Mouse (Mus musculus): ENCODE data around the gene Oprd1. TPM values are rescaled to one million over a fixed set of nuclear protein-coding genes. Genes with fewer than 3 reads are reported as not detected.

The Oprd1 gene
- polyA plus RNA-seq, 1 experiment from 2014 or later = 0.10 TPM

GRCm38 (mm10) chr4:132111227-132111626, 33.1 kb downstream of the Oprd1 start:
- peaks cover 40% of the 10 kb centered on the region for H3K27me3 ChIP-seq
- H3K9me3 ChIP-seq = no peaks in the 10 kb centered on the region
- no peak for ATAC-seq (ENCODE audit: low FRiP score, low read depth)
- H3K4me3 ChIP-seq = no peak overlapping the region
- peaks cover 16% of the 10 kb centered on the region for H3K4me1 ChIP-seq
- no peak overlapping the region for H3K9ac ChIP-seq (replicated peaks)
- H3K27ac ChIP-seq (replicated peaks) = no peak overlapping the region
- H3K36me3 ChIP-seq = no peaks in the 10 kb centered on the region
- 21% methylated on average over 4 of the region's 4 CpGs for WGBS
- no peak overlapping the region for H3K4me2 ChIP-seq (replicated peaks)

DNA sequence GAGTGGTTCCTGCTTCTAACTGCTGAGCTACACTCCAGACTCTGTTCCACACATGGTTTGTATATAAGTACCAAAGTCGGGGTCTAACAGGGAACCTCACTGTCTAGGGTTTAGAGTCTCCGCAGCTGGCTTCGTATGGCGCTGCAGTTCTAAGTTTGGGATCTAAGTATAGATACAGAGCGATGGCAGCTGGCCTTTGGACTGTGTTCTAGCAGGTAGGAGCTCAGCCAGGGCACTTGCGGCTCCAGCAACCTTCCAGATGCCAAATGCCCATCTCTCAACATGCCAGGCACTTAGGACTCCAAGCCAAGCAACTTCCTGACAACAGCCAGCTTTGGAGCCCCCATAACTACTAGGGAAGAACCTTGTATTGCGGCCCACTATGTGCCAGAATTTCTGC, 36.1 kb downstream of the Oprd1 start:
- Histone ChIP-seq H3K9me3 (no peaks in the 10 kb centered on the region), H3K27ac (replicated peaks) (no peak overlapping the region), H3K4me3 (no peak overlapping the region), H3K36me3 (no peaks in the 10 kb centered on the region), H3K9ac (replicated peaks) (no peak overlapping the region), H3K27me3 (peaks cover 14% of the 10 kb centered on the region), H3K4me2 (replicated peaks) (no peak overlapping the region), H3K4me1 (peaks cover 14% of the 10 kb centered on the region)
- no peak for ATAC-seq (ENCODE audit: low FRiP score, low read depth)
- 99% methylated on average over 7 of the region's 7 CpGs for WGBS

GRCm38 (mm10) chr4:132101152-132101551, 43.1 kb downstream of the Oprd1 start:
- H3K27ac ChIP-seq (replicated peaks) = no peak overlapping the region
- no peaks in the 10 kb centered on the region for H3K27me3 ChIP-seq
- H3K36me3 ChIP-seq = no peaks in the 10 kb centered on the region
- H3K4me2 ChIP-seq (replicated peaks) = no peak overlapping the region
- WGBS = 41% methylated on average over 3 of the region's 3 CpGs
- H3K4me3 ChIP-seq = no peak overlapping the region
- no peaks in the 10 kb centered on the region for H3K9me3 ChIP-seq
- H3K9ac ChIP-seq (replicated peaks) = no peak overlapping the region
- ATAC-seq (ENCODE audit: low FRiP score, low read depth) = no peak
- H3K4me1 ChIP-seq = no peaks in the 10 kb centered on the region

- 70% methylated on average over 5 of the region's 5 CpGs for WGBS
Observed at GRCm38 (mm10) chr4:132099548-132099947, 44.7 kb downstream of the Oprd1 start.

DNA sequence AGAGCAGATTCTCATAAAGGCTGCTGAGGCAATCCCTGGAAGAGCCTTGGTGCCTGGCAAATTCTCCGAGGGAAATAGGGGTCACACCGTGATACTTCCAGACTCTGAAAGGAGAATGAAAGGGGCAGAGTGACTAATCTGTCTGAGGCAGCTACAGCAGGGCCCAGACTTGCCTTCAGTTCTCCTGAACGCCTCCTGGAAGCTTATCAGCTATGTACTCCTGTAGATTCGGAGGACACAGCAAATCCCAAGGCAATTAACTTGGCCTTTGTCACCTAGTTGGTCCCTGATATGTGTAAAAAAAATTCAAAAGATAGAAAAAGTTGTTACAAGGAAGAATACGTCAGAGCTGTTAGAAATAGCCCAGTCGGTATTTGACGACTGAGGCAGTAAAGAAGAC, 49.2 kb downstream of the Oprd1 start:
- H3K4me3 ChIP-seq = no peak overlapping the region
- no peak overlapping the region for H3K4me2 ChIP-seq (replicated peaks)
- H3K27me3 ChIP-seq = no peaks in the 10 kb centered on the region
- no peak overlapping the region for H3K9ac ChIP-seq (replicated peaks)
- H3K36me3 ChIP-seq = no peaks in the 10 kb centered on the region
- ATAC-seq (ENCODE audit: low FRiP score, low read depth) = no peak
- no peak overlapping the region for H3K27ac ChIP-seq (replicated peaks)
- H3K9me3 ChIP-seq = no peaks in the 10 kb centered on the region
- no peaks in the 10 kb centered on the region for H3K4me1 ChIP-seq
- WGBS = 71% methylated on average over 7 of the region's 7 CpGs

More at GRCm38 (mm10) chr4:132099548-132099947, 44.7 kb downstream of the Oprd1 start:
- Histone ChIP-seq H3K9me3 (no peaks in the 10 kb centered on the region), H3K9ac (replicated peaks) (no peak overlapping the region), H3K36me3 (no peaks in the 10 kb centered on the region), H3K4me2 (replicated peaks) (no peak overlapping the region), H3K27ac (replicated peaks) (no peak overlapping the region), H3K27me3 (no peaks in the 10 kb centered on the region), H3K4me3 (no peak overlapping the region), H3K4me1 (no peaks in the 10 kb centered on the region)
- ATAC-seq (ENCODE audit: low FRiP score, low read depth) = no peak

- no peaks in the 10 kb centered on the region for H3K27me3 ChIP-seq
- H3K36me3 ChIP-seq = no peaks in the 10 kb centered on the region
- WGBS = 90% methylated on average over 5 of the region's 5 CpGs
- no peak for ATAC-seq (ENCODE audit: low FRiP score, low read depth)
- H3K9me3 ChIP-seq = no peaks in the 10 kb centered on the region
- H3K27ac ChIP-seq (replicated peaks) = no peak overlapping the region
- H3K4me3 ChIP-seq = no peak overlapping the region
- H3K4me2 ChIP-seq (replicated peaks) = no peak overlapping the region
- no peaks in the 10 kb centered on the region for H3K4me1 ChIP-seq
- H3K9ac ChIP-seq (replicated peaks) = no peak overlapping the region
Observed at GRCm38 (mm10) chr4:132093928-132094327, 50.4 kb downstream of the Oprd1 start.

DNA sequence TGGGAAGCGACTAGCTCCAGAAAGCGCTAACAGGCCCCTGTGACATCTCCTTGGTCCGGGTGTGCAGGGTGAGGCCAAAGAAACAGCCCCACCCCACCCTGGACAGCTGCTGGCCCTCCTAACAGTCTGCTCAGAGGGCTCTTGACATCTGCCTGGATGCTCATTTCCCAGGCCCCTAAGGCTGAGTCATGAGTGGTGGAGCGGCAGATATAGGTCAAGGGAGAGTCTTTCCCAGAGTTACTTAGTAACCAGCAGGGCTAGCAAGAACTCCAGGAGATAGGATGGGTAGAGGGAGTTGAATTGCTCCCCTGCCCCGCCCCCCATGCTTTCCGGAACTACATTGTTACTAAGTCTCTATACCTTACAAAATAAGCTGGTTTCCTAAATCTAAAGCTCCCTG, 51.1 kb downstream of the Oprd1 start:
- Histone ChIP-seq H3K9ac (replicated peaks) (no peak overlapping the region), H3K36me3 (no peaks in the 10 kb centered on the region), H3K4me1 (no peaks in the 10 kb centered on the region), H3K27me3 (no peaks in the 10 kb centered on the region), H3K9me3 (no peaks in the 10 kb centered on the region), H3K4me3 (no peak overlapping the region), H3K4me2 (replicated peaks) (no peak overlapping the region), H3K27ac (replicated peaks) (no peak overlapping the region)
- ATAC-seq (ENCODE audit: low FRiP score, low read depth) = no peak
- WGBS = 77% methylated on average over 6 of the region's 6 CpGs

GRCm38 (mm10) chr4:132088921-132089320, 55.4 kb downstream of the Oprd1 start:
- 26% methylated on average over 7 of the region's 7 CpGs for whole genome bisulfite sequencing
- no peaks in the 10 kb centered on the region for H3K36me3 ChIP-seq
- H3K4me3 ChIP-seq = no peak overlapping the region
- peaks cover 4% of the 10 kb centered on the region; the same call in 1 of the 2 replicates for H3K4me1 ChIP-seq
- no peak for ATAC-seq (ENCODE audit: low FRiP score, low read depth)
- no peaks in the 10 kb centered on the region for H3K27me3 ChIP-seq
- no peak overlapping the region for H3K4me2 ChIP-seq (replicated peaks)
- no peaks in the 10 kb centered on the region for H3K9me3 ChIP-seq
- H3K9ac ChIP-seq (replicated peaks) = no peak overlapping the region
- no peak overlapping the region for H3K27ac ChIP-seq (replicated peaks)

DNA sequence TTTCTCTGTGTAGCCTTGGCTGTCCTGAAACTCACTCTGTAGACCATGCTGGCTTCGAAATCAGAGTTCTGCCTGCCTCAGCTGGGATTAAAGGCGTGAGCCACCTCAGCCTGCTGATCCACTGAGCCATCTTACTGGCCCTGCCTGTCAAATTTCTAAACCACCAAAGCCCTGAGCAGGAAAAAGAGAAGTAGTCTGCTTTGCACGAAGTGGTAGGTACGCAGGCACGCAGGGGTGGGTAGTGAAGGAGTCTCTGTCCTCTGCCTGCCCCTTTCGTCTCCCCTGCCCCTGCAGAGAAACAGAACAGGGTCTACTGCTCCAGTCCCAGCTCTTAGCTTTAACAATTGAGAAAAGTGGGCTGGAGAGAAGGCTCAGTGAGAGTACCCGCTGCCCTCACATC, 59.2 kb downstream of the Oprd1 start:
- WGBS = 83% methylated on average over 7 of the region's 7 CpGs

DNA sequence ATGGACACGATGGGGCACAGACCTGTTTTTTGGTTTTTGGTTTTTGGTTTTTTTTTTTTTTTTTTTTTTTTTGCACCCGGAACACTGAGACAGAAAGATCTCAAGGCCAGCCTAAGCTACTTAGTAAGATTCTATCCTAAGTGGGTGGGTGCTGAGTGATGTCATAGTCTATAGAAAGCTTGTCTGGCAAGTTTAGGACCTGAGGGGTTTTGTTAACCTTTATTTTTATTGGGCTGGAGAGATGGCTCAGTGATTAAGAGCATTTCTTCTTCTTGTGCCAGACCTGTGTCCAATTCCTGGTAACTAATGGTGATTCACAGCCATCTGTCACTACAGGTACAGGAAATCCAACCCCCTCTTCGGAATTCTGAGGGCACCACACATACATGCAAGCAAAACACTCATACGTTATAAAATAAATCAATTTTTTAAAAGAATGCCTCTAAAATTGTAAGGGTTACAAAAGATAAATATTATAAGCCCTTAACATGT, 63.7 kb downstream of the Oprd1 start:
- no peak overlapping the region for H3K4me3 ChIP-seq

More for the DNA sequence above, 59.2 kb downstream of the Oprd1 start:
- Histone ChIP-seq H3K36me3 (no peaks in the 10 kb centered on the region), H3K27ac (replicated peaks) (no peak overlapping the region), H3K9me3 (no peaks in the 10 kb centered on the region), H3K4me1 (peaks cover 7% of the 10 kb centered on the region; the same call in 1 of the 2 replicates), H3K27me3 (no peaks in the 10 kb centered on the region), H3K4me3 (no peak overlapping the region), H3K9ac (replicated peaks) (no peak overlapping the region), H3K4me2 (replicated peaks) (no peak overlapping the region)
- ATAC-seq (ENCODE audit: low FRiP score, low read depth) = no peak

GRCm38 (mm10) chr4:132079555-132080275, 64.6 kb downstream of the Oprd1 start:
- H3K36me3 ChIP-seq = no peaks in the 10 kb centered on the region
- WGBS = 16% methylated on average over 19 of the region's 19 CpGs

More for the DNA sequence above, 63.7 kb downstream of the Oprd1 start:
- Histone ChIP-seq H3K9me3 (no peaks in the 10 kb centered on the region), H3K4me1 (peaks cover 27% of the 10 kb centered on the region), H3K27me3 (peaks cover 30% of the 10 kb centered on the region), H3K4me2 (replicated peaks) (no peak overlapping the region), H3K9ac (replicated peaks) (no peak overlapping the region), H3K36me3 (no peaks in the 10 kb centered on the region), H3K27ac (replicated peaks) (no peak overlapping the region)
- WGBS = 69% methylated on average over 4 of the region's 4 CpGs
- no peak for ATAC-seq (ENCODE audit: low FRiP score, low read depth)

DNA sequence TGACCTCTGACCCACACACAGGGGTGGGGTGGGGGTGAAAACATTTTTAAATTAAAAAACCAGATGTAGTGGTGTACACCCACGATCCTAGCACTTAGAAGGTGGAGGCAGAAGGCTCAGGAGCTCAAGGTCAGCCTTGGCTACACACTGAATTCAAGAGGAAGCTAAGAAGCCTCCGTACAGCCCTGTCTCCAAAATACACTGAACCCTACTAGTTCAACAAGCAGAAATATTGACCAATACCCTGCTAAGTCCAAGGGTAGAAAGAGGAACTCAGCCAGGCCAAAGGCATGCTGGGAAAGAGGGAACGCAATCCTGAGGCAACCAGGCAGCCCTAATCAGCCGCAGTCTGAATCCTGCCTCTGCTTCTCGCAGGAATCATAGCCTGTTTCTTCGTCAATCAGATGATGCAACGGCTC, 66.0 kb downstream of the Oprd1 start:
- peaks cover 37% of the 10 kb centered on the region for H3K4me1 ChIP-seq
- 65% methylated on average over 7 of the region's 7 CpGs for WGBS
- no peak overlapping the region for H3K27ac ChIP-seq (replicated peaks)
- no peak for ATAC-seq (ENCODE audit: low FRiP score, low read depth)
- no peaks in the 10 kb centered on the region for H3K9me3 ChIP-seq
- H3K4me3 ChIP-seq = no peak overlapping the region
- no peak overlapping the region for H3K9ac ChIP-seq (replicated peaks)
- no peak overlapping the region for H3K4me2 ChIP-seq (replicated peaks)
- H3K36me3 ChIP-seq = no peaks in the 10 kb centered on the region
- peaks cover 51% of the 10 kb centered on the region for H3K27me3 ChIP-seq

More at GRCm38 (mm10) chr4:132079555-132080275, 64.6 kb downstream of the Oprd1 start:
- Histone ChIP-seq H3K4me3 (no peak overlapping the region), H3K9ac (replicated peaks) (no peak overlapping the region), H3K27ac (replicated peaks) (no peak overlapping the region), H3K9me3 (no peaks in the 10 kb centered on the region), H3K27me3 (peaks cover 37% of the 10 kb centered on the region), H3K4me2 (replicated peaks) (no peak overlapping the region), H3K4me1 (peaks cover 34% of the 10 kb centered on the region)
- no peak for ATAC-seq (ENCODE audit: low FRiP score, low read depth)
